Mouse (Mus musculus): ENCODE data around the gene Vipr1. TPM values are rescaled to one million over a fixed set of nuclear protein-coding genes. Genes with fewer than 3 reads are reported as not detected.
"Not testable (repeated sequence)": the region's sequence is repeated elsewhere in the genome, so short reads cannot be mapped to it uniquely, and the experiment has no call there.

Vipr1 gene
- total RNA-seq (2021): 1 to 10 TPM; 2.5 to 2.6 TPM
- long read RNA-seq, experiment 1, partial matches to known transcripts: 0 of 1 reads
- long read RNA-seq, experiment 1, other reads (novel, unspliced or antisense): 1 of 1 reads
- long read RNA-seq, experiment 2: 0 reads

GRCm38 (mm10) chr9:121642401-121643181 is at the start of gene Vipr1:
Gene Vipr1, plus strand, starts transcription at chr9:121642716.
- peak; percentile 51 for DNase-seq

DNA sequence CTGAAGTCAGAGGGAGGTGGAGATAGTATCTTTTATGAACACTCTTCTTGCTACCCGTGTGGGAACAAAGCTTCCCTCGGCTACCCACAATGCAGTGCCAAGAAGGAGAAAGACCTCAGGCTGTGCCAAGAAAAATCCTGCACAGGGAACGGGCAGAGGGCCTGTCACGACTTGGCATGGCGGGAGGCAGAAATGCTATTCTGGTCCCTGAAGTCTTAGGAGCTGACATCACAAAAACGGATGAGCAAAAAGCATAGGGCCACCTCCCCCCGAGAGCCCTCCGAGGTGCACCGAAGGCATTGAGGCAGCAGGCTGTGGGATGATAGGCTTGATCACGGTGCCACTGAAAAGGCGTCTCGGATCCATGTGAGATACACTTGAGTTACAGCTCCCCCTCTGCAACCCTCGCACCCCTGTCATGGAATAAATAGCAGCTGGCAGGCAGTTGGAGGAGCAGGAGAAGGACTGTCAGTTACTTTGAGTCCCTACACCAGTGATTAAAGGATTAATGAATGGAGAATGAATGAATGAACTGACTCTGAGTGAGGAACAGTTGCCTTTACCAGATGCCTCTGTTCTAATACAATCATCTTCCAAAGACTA is 49.5 kb upstream of the Vipr1 start:
- DNase-seq: no peak

- not testable (repeated sequence) for DNase-seq
Observed at GRCm38 (mm10) chr9:121593768-121594167, 48.7 kb upstream of the Vipr1 start.

DNA sequence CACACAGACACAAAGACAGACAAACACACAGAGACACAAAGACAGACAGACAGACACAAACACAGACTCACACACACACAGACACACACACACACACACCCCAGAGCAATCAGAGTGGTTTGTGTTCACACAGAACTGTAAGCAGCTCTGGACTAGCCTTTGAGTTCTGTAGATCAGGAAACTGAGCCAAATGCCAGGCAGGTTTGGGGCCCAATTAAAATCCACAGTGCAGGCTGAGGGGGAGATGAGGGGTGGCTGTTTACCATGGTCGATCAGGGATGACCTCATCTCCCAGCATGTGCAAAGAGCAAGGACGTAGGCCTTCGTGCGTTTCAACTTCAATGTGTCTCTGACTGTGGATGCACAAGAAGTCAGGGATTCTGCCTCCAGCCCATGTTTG is 47.7 kb upstream of the Vipr1 start:
- no peak for DNase-seq

DNA sequence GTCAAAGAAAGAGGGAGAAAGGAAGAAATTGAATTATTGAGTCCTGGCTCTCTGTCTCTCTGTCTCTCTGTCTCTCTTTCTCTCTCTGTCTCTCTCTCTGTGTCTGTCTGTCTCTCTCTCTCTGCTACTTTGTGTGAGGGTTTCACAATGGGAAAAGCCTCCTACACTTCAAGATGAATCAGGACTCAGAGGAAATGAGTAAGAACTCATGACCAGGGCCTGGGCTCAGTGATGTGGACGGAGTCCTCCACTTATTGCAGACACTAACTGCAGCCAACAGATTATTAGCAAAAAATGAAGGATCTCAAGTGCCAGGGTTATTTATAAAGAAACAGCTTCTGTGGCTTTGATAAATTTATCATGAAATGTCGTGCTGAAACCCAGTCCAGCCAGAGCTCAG is 44.4 kb upstream of the Vipr1 start:
- DNase-seq: no peak

- no peak for DNase-seq
Observed at GRCm38 (mm10) chr9:121599551-121599950, 43.0 kb upstream of the Vipr1 start.

- DNase-seq: no peak
Observed at GRCm38 (mm10) chr9:121600201-121600860, 42.2 kb upstream of the Vipr1 start.

- DNase-seq: peak; percentile 21
Observed at GRCm38 (mm10) chr9:121600861-121601427, 41.6 kb upstream of the Vipr1 start.

- no peak for DNase-seq
Observed at GRCm38 (mm10) chr9:121602381-121602780, 40.1 kb upstream of the Vipr1 start.

- DNase-seq: peak; percentile 20
Observed at GRCm38 (mm10) chr9:121605414-121606278, 36.9 kb upstream of the Vipr1 start.

- DNase-seq: no peak
Observed at GRCm38 (mm10) chr9:121606498-121607096, 35.9 kb upstream of the Vipr1 start.

GRCm38 (mm10) chr9:121609381-121609780 is 33.1 kb upstream of the Vipr1 start:
- no peak for DNase-seq

DNA sequence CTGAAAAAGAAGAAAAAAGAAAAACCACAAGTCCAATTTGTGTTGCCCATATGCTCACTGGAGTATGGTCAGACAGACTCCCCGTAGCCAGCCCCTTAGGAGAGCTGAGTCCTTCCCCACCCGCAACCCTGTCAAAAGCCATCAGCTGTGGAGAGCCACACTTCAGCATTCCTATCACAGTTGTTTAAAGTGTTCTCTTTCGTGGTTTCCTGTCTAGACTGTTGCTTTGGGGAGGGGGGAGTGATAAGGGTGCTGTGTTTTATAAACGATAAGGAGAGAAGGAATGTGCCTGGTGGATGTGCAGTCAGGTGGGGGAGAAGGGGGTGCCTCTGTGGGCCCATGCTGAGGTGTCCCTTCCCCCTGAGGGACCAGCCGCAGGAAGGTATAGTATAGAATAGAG is 29.3 kb upstream of the Vipr1 start:
- DNase-seq: no peak

- DNase-seq: no peak
Observed at GRCm38 (mm10) chr9:121614241-121614757, 28.2 kb upstream of the Vipr1 start.

- DNase-seq: no peak
Observed at GRCm38 (mm10) chr9:121616471-121616870, 26.0 kb upstream of the Vipr1 start.

GRCm38 (mm10) chr9:121619441-121619840 is 23.1 kb upstream of the Vipr1 start:
- DNase-seq: no peak

DNA sequence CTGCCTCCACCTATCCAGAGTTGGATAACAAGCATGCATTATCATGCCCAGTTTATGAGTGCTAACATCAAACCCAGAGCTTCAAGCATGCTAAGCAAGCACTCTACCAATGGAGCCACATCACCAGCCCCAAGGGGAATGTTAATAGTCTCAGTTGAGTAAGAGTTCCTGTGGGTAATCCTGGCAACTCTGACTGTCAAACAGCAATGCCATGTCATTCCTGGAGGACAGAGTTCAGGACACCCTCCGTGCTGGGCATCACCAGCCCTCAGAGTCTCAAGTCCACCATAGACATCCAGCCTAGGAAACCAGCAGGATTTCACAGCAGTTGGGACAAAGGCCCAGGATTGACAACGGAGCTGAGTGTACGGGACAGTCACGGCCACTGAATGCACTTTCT is 19.3 kb upstream of the Vipr1 start:
- no peak for DNase-seq

DNA sequence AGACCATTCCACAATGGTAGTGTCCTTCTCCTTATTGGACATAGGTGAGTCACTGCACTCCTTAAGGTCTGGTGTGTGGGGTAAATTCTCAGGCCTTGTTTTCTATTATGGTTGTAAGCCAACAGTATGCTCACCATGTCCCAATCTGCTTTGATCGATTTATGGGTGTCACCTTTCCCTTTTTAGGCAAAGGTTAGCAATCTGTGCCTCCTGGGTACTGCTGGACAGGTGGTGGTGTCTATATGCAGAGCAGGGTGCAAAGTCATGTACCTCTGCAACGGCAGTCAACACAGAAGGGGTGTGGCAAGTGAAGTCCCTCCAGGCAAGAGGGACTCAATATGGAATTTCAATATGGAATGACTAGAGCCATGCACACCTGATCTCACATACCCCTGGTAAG is 17.6 kb upstream of the Vipr1 start:
- DNase-seq: no peak

GRCm38 (mm10) chr9:121630627-121631026 is 11.9 kb upstream of the Vipr1 start:
- no peak for DNase-seq

DNA sequence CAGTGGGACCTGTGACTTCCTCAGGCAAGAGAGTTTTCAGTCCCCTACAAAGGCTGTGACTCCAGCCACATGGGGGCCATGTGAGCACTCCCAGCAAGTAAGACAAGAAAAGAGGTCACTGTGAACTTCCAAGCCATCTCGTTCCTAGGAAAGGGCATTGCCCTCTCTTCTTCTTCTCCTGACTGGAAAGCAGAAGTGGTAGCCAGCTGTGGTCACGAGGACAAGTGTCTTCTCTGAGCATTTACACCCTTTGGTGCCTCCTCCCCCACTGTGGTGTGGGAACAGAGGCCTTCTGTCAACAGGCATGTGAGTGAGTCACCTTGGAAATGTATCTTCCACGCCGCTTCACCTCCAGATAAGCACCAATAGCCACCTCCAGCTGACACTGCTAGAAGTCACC is 10.6 kb upstream of the Vipr1 start:
- DNase-seq: no peak

DNA sequence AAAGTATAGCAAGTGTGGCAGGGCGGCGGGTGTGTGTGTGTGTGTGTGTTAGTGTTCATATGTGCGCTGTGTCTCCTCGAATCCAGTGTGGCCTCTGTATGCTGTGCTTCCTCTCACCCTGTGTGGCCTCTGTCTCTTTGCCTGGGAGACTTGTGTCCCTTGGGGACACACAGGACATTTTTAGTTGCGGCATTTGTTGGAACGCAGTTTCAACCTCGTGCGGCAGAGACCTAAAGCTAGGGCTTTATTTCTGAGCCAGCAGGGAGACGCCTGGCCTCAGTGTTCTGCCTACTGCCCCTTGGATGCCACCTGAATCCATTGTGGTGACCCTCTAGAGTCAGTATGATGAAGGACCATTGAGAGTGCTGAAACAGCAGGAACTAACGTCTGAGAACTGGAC is 9.6 kb upstream of the Vipr1 start:
- DNase-seq: no peak
